Mouse (Mus musculus) left cerebral cortex, postnatal 4 days (tissue): ENCODE measurements at regions not wholly inside any gene's neighbourhood (a gene's known extent, or its start where the extent isn't known, plus 50 kb on each side); places are given as distances from the start of the nearest gene placed in this dataset.

ENCODE experiments used
- DNase-seq: peaks from one replicate; pipeline ENCODE4 v3.0.0-alpha.2; 2022
- intact Hi-C: fragments of 180-260 bp; cut with DNase I; formaldehyde crosslinking; loops from one replicate; pipeline ENCODE4 v1.15.1; 2025

DNA sequence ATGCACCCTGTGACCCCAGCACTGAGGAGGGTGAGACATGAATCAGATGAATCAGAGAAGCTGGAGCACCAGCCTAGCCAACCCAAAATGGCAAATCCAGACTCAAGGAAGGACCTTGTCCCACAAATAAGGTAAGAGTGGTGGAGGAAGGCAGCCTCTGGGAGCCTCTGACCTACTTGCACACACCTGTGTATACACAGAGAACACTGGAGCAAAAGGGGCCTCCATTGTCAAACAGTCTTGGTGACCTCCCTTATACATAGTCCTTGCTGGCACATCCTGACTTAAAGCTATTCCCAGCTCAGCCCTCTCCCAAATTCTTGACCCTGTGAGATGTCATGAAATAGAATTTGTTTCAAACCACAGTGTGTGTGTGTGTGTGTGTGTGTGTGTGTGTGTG lies 57.1 kb downstream of the Inhbb start:
- no peak for DNase-seq
- intact Hi-C loops = no loop called here

DNA sequence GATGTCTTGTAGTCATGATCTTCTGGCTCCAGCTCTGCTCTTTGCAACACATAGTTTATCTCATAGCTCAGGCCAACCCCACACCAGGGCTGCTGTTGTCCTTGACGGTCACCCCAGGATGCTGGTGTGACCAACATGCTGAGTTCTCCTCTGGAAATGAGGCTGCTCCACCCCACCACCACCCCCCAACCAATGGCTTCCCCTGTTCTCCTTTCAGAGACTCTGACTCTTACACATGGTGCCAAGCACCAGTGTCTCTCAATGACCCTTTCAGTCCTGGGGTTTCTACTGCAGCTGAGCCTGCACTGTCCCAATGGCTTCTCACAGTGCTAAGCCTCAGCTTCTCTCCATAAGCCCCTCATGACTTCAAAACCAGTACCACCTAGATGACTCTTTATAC lies 64.0 kb downstream of the Inhbb start:
- intact Hi-C loops = no loop called here
- no peak for DNase-seq

DNA sequence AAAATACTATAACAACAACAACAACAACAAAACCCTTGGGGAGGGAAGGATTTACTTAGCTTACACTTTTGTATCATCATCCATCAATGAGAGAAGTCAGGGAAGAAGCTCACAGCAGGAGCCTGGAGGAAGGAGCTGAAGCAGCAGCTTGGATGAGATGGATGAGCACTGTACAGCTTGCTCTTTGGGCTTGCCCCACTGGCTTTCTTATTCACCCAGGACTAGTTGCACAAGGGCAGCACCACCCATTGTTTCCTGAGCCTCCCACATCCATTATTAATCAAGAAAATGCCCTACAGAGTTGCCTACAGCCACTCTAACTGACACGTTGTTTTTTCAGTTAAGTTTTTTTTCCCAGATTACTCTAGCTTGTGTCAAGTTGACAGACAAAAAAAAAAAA lies 65.1 kb downstream of the Inhbb start:
- no peak for DNase-seq
- intact Hi-C loops = no loop called here

DNA sequence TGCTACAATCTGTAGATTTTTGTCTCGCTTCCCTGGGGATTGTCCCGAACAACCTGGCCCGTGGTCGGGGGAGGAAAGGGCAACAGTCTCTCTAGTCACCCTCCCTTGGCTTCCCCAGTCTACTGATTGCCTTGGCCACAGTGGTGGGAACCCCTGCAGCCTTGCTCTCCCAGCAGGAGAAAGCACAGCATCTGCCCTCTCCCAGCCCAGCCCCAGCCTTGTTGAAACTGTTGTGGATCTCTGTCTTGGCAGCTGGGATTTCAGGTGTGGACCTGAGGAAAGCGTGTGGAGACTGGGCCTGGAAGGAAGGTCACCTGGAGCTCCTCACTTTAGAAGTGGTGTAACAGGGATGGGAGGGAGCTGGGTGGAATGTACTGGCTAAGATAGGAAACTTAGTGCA lies 66.6 kb downstream of the Inhbb start:
- DNase-seq = no peak

DNA sequence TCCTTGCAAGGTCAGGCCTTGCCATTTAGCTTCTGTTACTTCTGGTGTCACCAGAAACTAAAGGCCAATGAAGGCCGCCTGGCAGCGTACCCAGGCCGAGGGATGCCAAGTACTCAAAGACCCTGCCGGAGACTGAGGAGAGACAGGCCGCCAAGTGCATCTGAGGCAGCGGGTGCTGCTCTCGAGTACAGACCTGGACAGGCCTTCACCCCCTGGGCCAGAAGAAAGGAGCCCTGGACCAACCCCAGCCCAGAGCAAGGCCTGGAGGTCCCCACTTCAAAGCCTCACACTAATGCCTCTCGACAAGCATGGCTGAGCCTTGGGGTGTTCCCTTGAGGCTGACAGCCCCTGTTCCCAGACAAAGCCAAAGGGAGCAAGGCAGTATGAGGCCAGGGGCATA lies 70.5 kb downstream of the Inhbb start:
- peak; percentile 58 for DNase-seq
- intact Hi-C loops = no loop called here

More for the DNA sequence above, 66.6 kb downstream of the Inhbb start:
- intact Hi-C loops = no loop called here

DNA sequence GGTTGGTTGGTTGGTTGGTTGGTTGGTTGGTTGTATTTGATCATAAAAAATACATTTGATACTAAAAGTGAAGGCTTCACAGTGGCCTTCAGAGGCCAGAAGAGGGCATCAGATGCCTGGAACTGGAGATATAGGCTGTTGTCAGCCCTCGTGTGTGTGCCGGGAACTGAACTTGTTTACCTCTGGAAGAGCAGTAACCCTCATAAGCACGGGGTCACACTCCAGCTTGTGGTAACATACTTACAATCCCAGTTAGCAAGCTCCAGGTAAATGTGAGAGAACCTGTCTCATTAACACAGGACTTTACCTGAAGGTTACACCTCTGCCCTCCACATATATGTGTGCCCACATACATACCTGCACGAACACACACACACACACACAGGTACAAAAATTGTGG lies 71.2 kb downstream of the Inhbb start:
- intact Hi-C loops = no loop called here
- DNase-seq = no peak

DNA sequence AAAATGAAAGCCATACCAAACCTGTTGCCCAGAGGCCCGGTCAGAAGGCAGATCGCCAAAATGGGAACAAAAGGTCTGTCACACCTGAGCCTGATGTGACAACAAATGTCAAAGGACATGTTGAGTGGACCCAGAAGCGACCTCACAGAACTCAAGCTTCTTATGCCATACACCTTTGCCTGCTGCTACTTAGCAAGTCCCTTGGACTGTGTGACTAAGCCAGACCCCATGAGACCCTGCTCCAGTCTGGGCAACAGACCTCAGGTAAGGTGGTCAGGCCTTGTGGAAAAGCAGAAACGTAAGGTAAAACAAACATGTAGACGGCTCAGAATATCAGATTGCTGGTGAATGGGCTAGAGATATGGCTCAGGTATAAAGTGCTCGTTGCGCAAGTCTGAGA lies 71.8 kb downstream of the Inhbb start:
- DNase-seq = no peak
- intact Hi-C loops = no loop called here

DNA sequence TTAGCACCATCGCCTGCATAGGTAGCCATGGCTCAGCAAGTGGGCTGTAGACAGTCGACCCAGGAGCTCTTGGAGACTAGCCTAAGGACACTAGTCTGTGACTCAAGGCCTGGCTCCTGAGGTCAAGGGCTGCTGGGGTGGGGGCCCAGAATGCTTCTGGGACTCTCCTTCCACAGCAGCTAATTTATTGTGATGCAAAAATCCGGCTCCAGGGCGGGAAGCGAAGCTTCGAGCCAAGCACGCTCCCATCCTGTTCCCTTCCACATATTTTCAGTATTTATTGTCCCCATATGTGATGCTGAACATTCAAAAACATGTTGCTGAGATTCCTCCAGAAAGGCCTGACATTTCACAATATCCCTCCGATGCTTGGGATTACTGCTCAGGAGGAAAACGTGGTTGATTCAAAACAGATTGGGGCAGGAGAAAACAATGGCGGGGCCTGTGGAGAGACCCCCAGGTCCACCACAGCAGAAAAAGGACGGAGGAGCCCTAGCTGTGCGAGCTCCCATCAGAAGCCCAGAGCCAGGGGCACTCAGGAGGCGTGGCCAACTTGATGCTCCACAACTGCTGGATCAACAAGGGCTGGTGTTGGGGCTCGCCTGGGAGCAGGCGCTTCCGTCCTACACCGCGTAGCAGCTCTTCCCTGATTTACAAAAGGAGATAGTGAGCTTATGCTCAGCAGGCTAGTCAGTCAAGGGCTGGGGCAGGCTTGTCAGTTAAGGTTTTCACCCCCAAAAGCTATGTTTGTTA lies 73.4 kb downstream of the Inhbb start:
- intact Hi-C loops = no loop called here
- no peak for DNase-seq

DNA sequence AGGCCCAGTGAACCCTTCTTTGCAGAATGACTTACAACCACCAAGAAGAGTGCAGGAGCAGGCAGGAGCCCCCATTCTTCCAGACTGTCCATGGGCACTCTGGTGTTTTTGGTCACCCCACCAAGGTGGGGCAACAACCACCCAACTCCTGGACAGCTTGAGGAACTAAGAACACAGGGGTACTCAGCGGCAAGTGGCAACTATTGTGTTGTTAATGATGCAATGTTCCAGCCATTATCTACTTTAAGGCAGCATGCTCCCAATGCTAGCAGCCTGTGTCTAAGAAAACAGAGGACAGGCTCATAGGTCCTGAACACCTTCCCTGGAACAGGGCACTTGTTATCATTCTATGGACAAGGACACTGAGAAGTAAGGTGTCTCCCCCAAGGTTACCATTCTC lies 74.3 kb downstream of the Inhbb start:
- DNase-seq = no peak
- intact Hi-C loops = no loop called here

DNA sequence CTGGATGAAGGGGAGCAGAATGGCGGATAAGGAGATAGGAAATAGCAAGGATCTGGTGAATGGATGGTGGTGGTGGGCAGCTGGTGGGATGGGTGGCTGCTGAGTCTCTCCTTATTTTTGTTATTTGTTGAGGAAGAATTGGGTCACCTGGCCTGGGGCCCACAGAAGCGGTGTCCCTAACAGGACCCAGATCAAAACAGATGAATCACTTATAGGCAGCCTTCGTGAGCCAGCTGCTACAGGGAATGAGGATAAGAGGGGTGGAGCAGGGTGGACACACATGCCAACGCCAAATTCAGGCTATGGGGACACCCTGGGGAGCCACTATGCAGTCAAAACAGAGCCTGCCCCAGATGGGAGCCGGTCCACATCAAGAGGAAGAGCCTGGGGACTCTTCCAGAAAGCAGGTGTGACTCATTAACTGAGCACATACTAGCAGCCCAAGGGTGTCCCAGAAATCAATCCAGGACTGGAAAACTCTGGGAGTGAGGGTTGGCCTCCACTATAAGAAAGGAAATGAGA lies 75.4 kb downstream of the Inhbb start:
- intact Hi-C loops = no loop called here

DNA sequence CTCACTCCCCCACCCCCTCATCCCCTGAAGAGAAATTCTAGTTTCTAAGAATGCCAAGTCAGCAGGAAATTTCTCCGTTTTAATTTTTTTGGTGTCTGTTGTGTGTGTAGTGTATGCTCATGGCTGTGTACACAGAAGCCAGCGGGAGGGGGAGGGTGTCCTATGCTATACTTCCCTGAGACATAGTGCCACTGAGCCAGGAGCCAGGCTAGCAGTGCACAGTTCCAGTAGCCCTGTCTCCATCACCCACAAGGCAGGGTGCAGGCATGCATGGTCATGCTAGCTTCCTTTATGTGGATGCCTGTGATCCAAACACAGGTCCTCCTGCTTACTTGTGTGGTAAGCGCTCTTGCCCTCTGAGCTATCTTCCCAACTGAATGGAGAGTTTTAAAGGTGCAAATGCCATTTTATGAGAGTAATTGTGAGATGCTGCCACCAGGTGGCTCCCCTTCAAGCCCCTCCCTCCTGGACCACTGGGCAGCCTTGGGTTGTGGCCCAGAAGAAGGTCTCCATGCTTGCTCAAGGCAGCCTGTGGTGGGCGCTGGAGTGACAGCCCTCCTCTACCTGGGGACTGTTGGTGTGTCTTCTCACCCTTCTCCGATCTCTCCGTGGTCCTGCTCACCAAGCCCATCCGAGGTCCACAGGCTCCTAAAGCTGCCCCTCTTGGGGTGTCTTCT lies 76.8 kb downstream of the Inhbb start:
- intact Hi-C loops = no loop called here
- DNase-seq = peak; percentile 42

More for the DNA sequence above, 75.4 kb downstream of the Inhbb start:
- no peak for DNase-seq

DNA sequence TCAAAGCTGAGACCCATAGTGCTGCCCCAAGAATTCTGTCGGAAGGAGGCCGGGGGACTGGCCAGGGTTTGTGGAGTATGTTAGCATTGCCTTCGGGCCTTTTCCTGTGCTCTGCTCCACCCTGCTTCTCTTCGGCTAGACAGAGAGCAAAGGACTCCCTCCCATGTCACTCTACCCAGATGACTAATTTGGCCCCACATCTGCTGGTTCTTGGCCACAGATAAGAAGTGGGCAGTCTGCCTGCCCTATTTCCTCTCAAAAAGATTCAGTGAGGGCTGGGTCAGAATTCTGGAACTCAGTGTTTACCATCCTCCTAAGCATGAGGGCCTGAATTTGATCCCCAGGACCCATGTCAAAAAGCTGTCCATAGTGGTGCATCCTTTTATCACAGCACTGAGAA lies 78.0 kb downstream of the Inhbb start:
- intact Hi-C loops = no loop called here
- no peak for DNase-seq

DNA sequence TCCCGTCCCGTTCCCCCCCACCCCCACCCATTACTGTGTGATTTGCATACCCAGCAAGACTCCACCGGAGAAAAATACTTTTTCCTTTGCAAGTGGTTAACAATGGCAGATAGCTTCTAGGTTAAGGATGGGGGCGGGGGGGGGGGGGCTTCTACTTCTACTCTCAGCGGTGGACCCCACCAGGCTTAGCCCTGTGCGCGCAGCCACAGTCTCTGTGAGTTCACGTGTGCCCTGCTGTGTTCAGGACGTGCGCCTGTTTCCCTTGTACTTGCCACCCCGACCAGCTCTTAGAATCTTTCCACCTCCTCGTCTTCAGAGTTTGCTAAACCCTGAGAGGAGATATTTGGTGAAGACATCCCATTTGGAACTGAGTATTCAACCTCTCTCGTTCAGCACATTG lies 86.9 kb downstream of the Inhbb start:
- no peak for DNase-seq
- intact Hi-C loops = no loop called here

DNA sequence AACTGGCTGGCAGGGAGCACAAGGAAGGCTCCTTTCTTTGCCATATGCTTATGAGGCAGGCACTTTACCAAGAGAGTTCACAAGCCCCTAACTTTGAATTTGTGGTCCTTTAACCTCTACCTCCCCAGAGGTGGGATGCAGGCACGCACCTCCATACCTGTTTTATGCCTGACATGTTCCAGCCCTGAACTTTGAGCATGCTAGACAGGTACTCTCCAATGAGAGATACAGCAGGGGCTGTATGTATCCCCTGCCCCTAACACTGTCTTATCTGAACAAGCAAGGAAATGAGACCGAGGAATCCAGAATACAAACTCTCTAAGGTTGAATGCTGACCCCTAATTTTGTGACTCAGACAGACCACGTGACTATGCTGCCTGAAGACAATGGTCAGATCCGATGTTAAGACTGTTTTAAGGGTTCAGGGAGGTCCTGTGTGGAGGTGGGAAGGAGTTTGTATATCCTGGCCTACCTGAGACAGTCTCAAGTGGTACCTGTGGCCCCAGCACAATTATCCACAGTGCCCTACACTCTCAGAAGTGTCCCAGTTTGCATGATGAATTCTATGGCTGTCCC lies 91.2 kb downstream of the Inhbb start:
- intact Hi-C loops = no loop called here
- DNase-seq = no peak

DNA sequence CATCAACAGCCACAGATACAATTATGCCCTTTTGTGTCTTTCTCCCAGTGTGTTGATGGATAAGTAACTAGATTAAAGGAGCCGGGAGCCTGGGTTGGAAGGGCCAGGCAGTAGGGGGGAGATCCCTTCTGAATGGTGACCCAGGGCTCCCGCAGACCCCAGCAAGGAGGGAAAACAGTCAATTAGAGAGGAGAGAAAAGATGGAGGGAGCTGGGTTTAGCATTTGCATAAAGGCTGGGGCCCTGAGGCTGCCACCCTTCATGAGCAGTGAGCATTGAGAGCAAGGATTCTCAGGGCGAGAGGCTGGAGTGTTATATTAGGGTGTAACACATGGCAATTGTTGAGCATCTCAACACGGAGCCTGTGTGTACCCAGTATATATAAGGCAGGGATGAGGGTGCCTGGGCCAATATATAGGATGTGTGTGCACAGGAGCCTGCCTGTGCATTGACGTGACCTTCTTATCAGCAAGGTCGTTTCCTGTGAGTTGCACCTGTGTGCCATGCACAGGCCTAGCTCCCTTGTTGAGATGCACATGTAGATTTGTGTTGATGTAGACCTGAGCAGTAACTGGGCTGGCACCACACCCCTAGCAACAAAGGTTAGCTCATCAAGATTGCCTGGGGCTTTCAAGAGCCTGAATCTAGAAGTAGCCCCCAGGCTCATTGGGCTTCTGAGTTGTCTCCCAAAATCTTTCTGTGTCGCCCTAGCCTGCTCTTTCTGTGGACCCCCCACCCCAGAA lies 92.2 kb downstream of the Inhbb start:
- DNase-seq = no peak
- intact Hi-C loops = no loop called here

DNA sequence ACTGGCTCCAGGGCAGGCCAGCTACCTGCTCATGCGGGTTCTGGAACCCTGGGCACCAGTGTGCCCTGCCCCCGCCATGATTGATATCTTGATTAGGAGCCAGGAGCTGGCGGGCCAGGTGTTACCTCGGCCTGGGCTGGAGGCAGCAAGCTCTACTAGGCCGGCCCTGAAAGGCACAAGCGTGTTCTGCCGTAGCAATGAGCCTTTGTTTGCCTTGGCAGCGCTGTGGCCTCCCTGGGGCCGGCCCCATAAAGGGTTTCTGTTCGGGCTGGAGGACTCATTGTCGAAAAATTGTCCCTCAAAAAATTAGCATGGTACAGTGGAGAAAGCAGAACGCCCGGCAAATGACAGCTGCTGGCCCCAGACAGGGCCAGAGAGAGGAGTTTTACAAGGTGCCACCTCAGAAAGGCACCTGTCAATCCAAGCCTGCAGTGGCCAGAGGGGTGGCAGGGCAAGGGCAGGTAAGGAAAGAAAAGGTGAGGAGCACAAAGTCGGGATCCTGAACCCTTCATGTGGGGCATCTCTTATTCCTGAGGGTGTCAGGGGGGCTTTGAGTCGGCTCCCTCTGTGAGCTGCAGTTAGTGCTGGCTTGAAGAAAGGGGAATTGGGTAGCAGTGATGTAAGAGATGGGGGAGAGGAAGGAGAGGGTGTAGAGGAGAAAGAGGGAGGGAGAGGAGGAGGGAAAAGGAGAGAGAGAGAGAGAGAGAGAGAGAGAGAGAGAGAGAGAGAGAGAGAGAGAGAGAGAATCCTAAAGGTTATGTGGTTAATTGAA lies 92.9 kb downstream of the Inhbb start:
- peak; percentile 82 for DNase-seq
- intact Hi-C loops = no loop called here

DNA sequence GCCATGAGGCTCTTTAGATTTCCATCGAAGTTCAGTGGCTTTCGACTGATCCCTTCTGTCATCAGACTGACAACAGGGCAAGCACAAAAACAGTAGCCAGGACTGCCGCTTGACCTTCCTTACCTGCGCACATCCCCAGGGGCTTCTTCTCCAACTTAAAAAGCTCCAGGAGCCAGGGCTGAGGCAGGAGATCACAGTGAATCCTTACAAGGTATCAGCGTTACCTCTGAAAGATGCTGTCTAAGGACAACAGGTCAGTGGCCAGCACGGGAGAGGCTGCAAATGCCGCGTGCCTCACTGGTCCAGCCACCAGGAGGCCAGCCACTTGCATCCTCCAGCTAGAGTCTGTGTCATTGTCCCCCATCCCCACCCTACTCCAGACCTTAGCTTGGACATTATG lies 97.5 kb downstream of the Inhbb start:
- no peak for DNase-seq
- intact Hi-C loops = no loop called here

DNA sequence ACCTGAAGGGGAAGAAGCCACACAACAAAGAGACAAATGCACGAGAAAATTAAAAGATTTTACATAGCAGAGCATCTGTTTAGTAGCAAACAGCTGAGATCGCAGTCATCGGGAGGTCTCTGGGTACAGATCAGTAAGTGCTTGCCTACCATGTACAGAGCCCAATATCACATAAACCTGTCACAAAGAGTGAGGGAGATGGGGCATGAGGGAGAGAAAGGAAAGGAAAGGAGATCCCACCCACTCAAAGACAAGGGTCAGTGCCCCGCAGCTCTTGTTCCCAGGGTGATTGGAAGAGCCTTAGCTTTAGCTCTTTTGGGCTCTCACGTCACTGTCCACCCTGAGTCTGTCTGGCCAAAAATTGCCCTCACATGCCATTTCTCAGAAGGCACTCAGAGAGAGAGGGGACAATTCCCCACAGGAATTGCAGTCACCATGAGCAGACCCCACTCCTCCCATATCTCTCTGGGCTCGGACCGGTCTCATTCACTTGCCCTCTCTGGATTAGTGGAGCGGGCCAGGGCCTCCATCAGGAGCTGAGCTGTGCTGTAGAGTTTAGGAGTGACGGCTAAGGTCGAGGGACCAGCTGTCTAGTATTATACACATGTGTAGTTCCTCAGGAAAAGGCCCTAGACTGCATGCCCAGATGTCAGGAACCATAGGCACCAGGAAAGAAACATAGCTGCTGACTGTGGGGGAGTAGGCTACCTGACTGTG lies 99.6 kb downstream of the Inhbb start:
- intact Hi-C loops = no loop called here
- DNase-seq = no peak

DNA sequence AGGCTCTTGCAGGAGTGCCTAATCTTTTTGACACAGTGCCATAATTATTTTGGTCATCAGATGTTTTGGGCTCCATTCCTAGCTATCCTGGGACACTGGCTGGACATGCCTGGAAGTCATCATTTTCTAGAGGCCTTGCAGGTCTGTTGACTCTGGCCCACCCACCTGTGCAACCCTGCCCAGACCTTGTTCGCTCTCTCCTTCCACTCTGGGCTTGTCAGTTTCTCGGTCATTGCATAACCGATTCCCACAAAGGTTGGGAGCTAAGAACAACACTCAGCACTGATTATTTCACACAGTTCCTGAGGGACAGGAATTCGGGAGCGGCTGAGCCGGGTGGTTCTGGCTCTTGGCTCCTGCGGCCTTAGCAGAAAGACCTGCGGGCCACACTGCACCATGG lies 100.2 kb downstream of the Inhbb start:
- intact Hi-C loops = no loop called here
- DNase-seq = no peak

DNA sequence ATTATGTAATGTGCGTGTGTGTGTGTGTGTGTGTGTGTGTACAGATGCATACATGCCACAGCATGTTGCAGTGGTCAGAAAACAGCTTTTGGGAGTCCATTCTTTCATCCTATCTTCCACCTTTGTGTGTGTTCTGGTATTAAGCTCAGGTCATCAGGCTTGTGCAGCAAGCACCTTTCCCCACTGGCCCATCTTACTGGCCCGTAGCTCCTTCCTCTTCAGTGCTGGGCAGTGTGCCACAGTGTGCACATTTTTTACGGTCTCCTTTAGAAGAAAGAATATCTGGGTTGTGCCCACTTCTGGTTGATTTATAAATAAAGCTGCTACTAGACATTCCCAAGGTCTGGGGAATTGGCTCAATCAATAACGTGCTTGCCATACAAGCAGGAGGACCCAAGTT lies 105.0 kb downstream of the Inhbb start:
- DNase-seq = no peak
- intact Hi-C loops = no loop called here
